Mouse (Mus musculus) testis, adult 2 months (tissue): ENCODE data around the gene Xylt1.

Experiments used
- CTCF ChIP-seq: fragments of 200-500 bp; IDR thresholded peaks from 2 replicates; pipeline ENCODE4 v1.5.1; 2012; ENCODE audit warnings: low read depth, mild to moderate bottlenecking, inconsistent platforms, low read length, moderate library complexity; ENCODE audit not compliant: control insufficient read depth, insufficient read depth, insufficient replicate concordance
- POLR2A ChIP-seq: fragments of 200-500 bp; IDR thresholded peaks from 2 replicates; pipeline ENCODE4 v1.6.1; 2012; ENCODE audit warnings: low read depth, mild to moderate bottlenecking, inconsistent platforms, low read length, moderate library complexity; ENCODE audit not compliant: control insufficient read depth

DNA sequence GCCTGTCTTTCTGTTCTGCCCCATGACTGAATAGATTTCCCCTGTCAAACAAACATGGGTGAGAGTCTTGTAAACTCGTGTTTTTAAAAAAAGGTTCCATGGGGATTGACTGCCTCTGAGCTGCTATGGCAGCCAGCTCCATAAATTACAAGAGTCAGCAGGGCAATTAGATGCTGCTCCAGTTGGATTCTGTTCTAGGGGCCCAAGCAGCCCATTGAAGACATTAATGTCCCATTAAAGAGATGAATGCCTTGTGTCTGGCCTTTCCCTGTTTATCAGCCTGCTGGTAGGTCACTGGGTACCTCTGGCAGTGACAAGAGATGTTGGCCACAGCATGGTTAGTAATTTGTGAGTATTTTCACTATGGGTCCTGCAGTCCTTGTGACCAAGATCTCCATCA is 271.9 kb downstream of the Xylt1 start:
- TF ChIP-seq POLR2A (no peak), CTCF (no peak)
